In the genomic region with DNA sequence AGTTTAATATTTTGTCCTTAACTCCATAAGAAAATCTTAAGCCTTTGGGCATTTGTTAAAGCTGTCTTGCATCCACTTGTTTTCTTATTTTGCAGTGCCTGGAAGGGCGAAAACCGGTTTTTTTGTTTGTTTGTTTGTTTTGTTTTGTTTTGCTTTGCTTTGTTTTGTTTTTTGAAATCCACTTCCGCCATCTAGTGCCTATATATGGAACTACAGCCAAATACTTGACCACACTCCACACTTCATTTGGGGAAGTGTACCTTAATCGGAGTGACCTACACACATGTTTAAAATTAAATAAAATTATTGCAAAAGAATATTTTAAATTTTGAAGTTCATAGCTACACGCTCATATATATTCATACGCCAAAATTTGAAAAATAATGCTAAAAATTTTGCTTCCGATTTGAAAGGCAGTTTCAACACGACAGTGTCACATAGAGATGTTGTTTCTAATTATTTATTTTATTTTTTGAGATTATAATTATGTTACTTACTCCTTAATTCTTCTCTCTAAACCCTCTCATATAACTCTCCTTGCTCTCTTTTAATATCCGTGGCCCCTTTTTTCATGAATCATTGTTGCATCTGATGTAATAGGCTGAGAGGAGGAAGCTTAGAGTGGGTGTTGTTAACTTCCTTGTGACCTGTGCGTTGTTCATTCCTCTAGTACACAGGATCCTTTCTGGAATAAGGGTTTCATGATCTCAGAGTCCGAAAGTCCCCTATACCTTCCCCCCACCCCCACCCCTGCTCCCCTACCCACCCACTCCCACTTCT, we compare ENCODE assay signal across 9 mouse cellular contexts.
DNase-seq lines count a peak whose midpoint lies in the region; ATAC-seq lines count a peak whose summit lies in the region.
"Had no signal": no experiment of that assay in that cellular context is flagged by ENCODE, and none has a peak within 500 bp of the region (broad histone marks: within the 10 kb centered on the region; RNA-seq: fewer than 3 reads in every experiment).

No protein-coding gene starts in this region.

- ATAC-seq in forebrain, embryonic 14.5 days = no peak
- no peak for ATAC-seq in forebrain, embryonic 12.5 days (ENCODE audit: low FRiP score)
- ATAC-seq in granulocyte monocyte progenitor cell, adult 5-6 weeks (replicated peaks; ENCODE audit: poor library complexity, severe bottlenecking) = peak; percentile 71

- DNase-seq in forebrain, embryonic 14.5 days (ENCODE audit: low spot score) = peak; percentile 16
- peak; percentile 2 to 4 for DNase-seq in left cerebral cortex, postnatal 25 days (ENCODE audit: low spot score in 2 of 2)
- no peak for DNase-seq in left cerebral cortex, adult 8-10 months (ENCODE audit: low spot score in 2 of 2)
- peak; percentile 28 for DNase-seq in NIH3T3 (ENCODE audit: low read depth)
- DNase-seq in right cerebral cortex, postnatal 25 days = no peak
- DNase-seq in thymus, postnatal 14 days = no peak

- intact Hi-C loops in left cerebral cortex, postnatal 25 days (cut with DNase I) = loop anchor here (2.0 to 5.0 kb wide), 2 partner anchors 379 to 482 kb away; no protein-coding TSS in a partner anchor

- H3K9ac ChIP-seq in forebrain, embryonic 14.5 days (ENCODE audit: low read length) = no peak overlapping the region
- no peak overlapping the region for H3K9ac ChIP-seq in forebrain, embryonic 12.5 days
- H3K9ac ChIP-seq: embryonic facial prominence, embryonic 15.5 days had no signal

- no peak overlapping the region for H3K4me2 ChIP-seq in forebrain, embryonic 14.5 days (ENCODE audit: low read length)
- no peak overlapping the region for H3K4me2 ChIP-seq in forebrain, embryonic 12.5 days
- H3K4me2 ChIP-seq: embryonic facial prominence, embryonic 15.5 days had no signal

- H3K27me3 ChIP-seq in forebrain, embryonic 14.5 days (replicated peaks; ENCODE audit: control insufficient read depth, insufficient read depth, low read length) = no peaks in the 10 kb centered on the region
- no peaks in the 10 kb centered on the region for H3K27me3 ChIP-seq in forebrain, embryonic 12.5 days
- H3K27me3 ChIP-seq: embryonic facial prominence, embryonic 15.5 days had no signal

- H3K36me3 ChIP-seq in forebrain, embryonic 14.5 days (ENCODE audit: control insufficient read depth, insufficient read depth, low read length) = no peaks in the 10 kb centered on the region
- H3K36me3 ChIP-seq in forebrain, embryonic 12.5 days (replicated peaks) = no peaks in the 10 kb centered on the region
- H3K36me3 ChIP-seq: embryonic facial prominence, embryonic 15.5 days had no signal

- no peaks in the 10 kb centered on the region for H3K9me3 ChIP-seq in forebrain, embryonic 14.5 days (replicated peaks; ENCODE audit: control insufficient read depth, low read length)
- H3K9me3 ChIP-seq in forebrain, embryonic 12.5 days = no peaks in the 10 kb centered on the region
- H3K9me3 ChIP-seq: embryonic facial prominence, embryonic 15.5 days had no signal

- H3K4me3 ChIP-seq in forebrain, embryonic 14.5 days (ENCODE audit: low read depth, low read length) = no peak overlapping the region
- H3K4me3 ChIP-seq in forebrain, embryonic 12.5 days (replicated peaks) = no peak overlapping the region
- H3K4me3 ChIP-seq: embryonic facial prominence, embryonic 15.5 days had no signal

- no peak overlapping the region for H3K27ac ChIP-seq in forebrain, embryonic 14.5 days (ENCODE audit: low read depth, low read length)
- H3K27ac ChIP-seq in forebrain, embryonic 12.5 days = no peak overlapping the region
- H3K27ac ChIP-seq: embryonic facial prominence, embryonic 15.5 days had no signal

- 45% methylated on average over 11 of the region's 11 CpGs for WGBS in forebrain, embryonic 14.5 days
- 46% methylated on average over 11 of the region's 11 CpGs for WGBS in forebrain, embryonic 12.5 days

- H3K4me1 ChIP-seq in forebrain, embryonic 14.5 days (ENCODE audit: control insufficient read depth, insufficient read depth, low read length) = no peaks in the 10 kb centered on the region
- no peaks in the 10 kb centered on the region for H3K4me1 ChIP-seq in forebrain, embryonic 12.5 days
- H3K4me1 ChIP-seq: embryonic facial prominence, embryonic 15.5 days had no signal

Comparison
In these comparisons a context has a peak if more than half of its experiments do, and no peak if none do; other contexts are left out.
1. DNase-seq: peak in forebrain, embryonic 14.5 days (single experiment), left cerebral cortex, postnatal 25 days (2 of 2) and NIH3T3 (single experiment); none in left cerebral cortex, adult 8-10 months (0 of 2), right cerebral cortex, postnatal 25 days (single experiment) and thymus, postnatal 14 days (single experiment).